Mouse (Mus musculus) embryonic facial prominence, embryonic 11.5 days (tissue): Measurements from ENCODE around the gene Mlxip. TPM values are rescaled to one million over a fixed set of nuclear protein-coding genes. Genes with fewer than 3 reads are reported as not detected.

Source experiments
- ATAC-seq: fragments of 200-750 bp; cut with Nextera tagmentation; replicated peaks from 2 replicates; pipeline ENCODE4 v1.8.0; 2017; ENCODE audit warnings: low read depth; ENCODE audit not compliant: insufficient number of reproducible peaks, low FRiP score, low TSS enrichment
- DNase-seq: peaks from one replicate; pipeline ENCODE4 v3.0.0-alpha.2; 2015; ENCODE audit warnings: low spot score
- H3K27ac ChIP-seq: fragments of 300-500 bp; sonication (generic); replicated peaks from 2 replicates; pipeline ENCODE4 v1.5.1; 2014; ENCODE audit warnings: mild to moderate bottlenecking, low read depth, low read length, control low read depth
- H3K27me3 ChIP-seq: fragments of 300-500 bp; sonication (generic); 2 replicates; pipeline ENCODE4 v1.6.1; 2014; ENCODE audit warnings: mild to moderate bottlenecking, low read length, moderate library complexity, mixed read lengths; ENCODE audit not compliant: control insufficient read depth, insufficient read depth
- H3K36me3 ChIP-seq: fragments of 300-500 bp; sonication (generic); replicated peaks from 2 replicates; pipeline ENCODE4 v1.6.1; 2014; ENCODE audit warnings: low read depth, mild to moderate bottlenecking, low read length, moderate library complexity, mixed read lengths; ENCODE audit not compliant: control insufficient read depth, insufficient read depth
- H3K4me1 ChIP-seq: fragments of 300-500 bp; sonication (generic); 2 replicates; pipeline ENCODE4 v1.6.1; 2014; ENCODE audit warnings: low read length, mixed read lengths; ENCODE audit not compliant: control insufficient read depth, insufficient read depth
- H3K4me2 ChIP-seq: fragments of 300-500 bp; sonication (generic); 2 replicates; pipeline ENCODE4 v1.6.1; 2014; ENCODE audit warnings: low read depth, mild to moderate bottlenecking, control low read depth, low read length, moderate library complexity
- H3K4me3 ChIP-seq: fragments of 300-500 bp; sonication (generic); 2 replicates; pipeline ENCODE4 v1.5.1; 2014; ENCODE audit warnings: low read depth, low read length, control low read depth
- H3K9ac ChIP-seq: fragments of 300-500 bp; sonication (generic); replicated peaks from 2 replicates; pipeline ENCODE4 v1.6.1; 2014; ENCODE audit warnings: mild to moderate bottlenecking, control low read depth, low read length
- H3K9me3 ChIP-seq: fragments of 300-500 bp; sonication (generic); replicated peaks from 2 replicates; pipeline ENCODE4 v1.6.1; 2016; ENCODE audit warnings: mild to moderate bottlenecking, low read length, inconsistent platforms, mixed read lengths; ENCODE audit not compliant: control insufficient read depth
- WGBS: fragments of 180-500 bp; shearing (Covaris S2); extraction: QIAGEN DNeasy Blood & Tissue Kit; methylation state at CpG from one replicate; pipeline ENCODE4 v1.1.7; 2014; 5-methylcytosine and 5-hydroxymethylcytosine counted together
- polyA plus RNA-seq: library from polyadenylated mRNA; unstranded; fragments of >200 nt; fragmentation: Nextera tagmentation; extraction: Ambion mirVana; gene quantifications from 2 replicates; pipeline ENCODE4 v1.2.1, GENCODE M21; 2014

The Mlxip gene
- polyA plus RNA-seq, 1 experiment from 2014 or later: 14.0 TPM

DNA sequence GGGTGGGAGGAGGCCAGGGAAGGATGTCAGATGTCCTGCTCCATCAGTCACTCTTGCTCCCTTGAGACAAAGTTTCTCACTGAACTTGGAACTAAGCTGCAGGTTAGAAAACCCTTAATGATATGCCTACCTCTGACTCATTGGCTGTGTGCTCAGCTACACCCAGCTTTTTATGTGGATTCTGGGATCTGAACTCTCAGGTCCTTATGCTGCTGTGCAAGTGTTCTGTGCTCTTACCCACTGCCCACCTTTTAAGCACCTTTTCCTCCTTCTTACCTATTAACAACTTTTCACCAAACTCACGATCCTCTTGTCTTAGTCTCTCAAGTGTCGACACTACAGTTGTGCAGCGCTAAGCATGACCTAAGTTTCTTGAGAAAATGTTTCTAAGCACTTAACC is 9.9 kb downstream of the Mlxip start:
- Histone ChIP-seq H3K4me2 (no peak overlapping the region), H3K27ac (no peak overlapping the region), H3K27me3 (no peaks in the 10 kb centered on the region), H3K9me3 (no peaks in the 10 kb centered on the region), H3K9ac (no peak overlapping the region), H3K4me1 (no peaks in the 10 kb centered on the region), H3K36me3 (no peaks in the 10 kb centered on the region), H3K4me3 (no peak overlapping the region)
- ATAC-seq (no peak), DNase-seq (no peak)
- 93% methylated on average over 3 of the region's 3 CpGs for WGBS

DNA sequence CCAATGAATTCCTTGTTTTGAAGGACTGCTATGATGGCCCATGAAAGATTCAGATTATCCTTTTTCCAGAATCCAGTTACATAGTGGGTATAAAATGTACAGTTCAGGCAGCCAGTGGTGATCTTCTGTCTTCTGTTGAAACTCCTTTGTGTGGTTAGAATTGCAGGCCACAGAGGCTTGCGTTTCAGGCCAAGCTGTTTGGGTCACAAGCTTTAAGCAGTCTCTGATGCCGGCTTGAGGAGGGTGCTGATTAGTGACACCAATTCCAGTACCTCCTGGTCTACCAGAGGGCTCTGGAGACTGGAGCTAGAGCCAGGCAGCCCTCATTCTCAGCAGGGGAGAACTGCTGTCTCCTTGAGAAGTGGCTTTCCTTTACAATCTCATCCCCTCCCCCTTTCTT is 12.4 kb downstream of the Mlxip start:
- Histone ChIP-seq H3K4me1 (no peaks in the 10 kb centered on the region), H3K36me3 (no peaks in the 10 kb centered on the region), H3K9me3 (no peaks in the 10 kb centered on the region), H3K4me3 (no peak overlapping the region), H3K27ac (no peak overlapping the region), H3K27me3 (no peaks in the 10 kb centered on the region), H3K4me2 (no peak overlapping the region), H3K9ac (no peak overlapping the region)
- ATAC-seq: no peak
- 60% methylated on average over 2 of the region's 2 CpGs for WGBS
- no peak for DNase-seq

DNA sequence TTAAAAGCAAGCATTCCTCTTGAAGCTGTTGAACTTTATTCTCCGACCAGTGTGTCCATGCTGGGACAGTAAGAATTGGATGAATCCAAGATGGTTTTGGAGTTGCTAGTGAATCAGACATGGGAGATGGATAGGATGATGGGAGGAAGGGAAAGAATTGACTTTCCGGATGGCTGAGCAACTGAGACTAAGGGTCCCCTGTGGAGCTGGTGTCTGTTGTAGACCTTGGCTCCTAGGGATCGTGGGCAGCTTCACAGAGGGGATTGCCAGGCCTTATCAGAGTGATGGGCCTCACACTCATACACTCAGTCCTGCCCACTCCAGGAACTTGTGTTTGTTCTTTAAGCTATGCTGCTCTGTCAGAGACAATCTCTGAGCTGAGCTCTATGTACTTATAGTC is 13.6 kb downstream of the Mlxip start:
- 61% methylated on average over 3 of the region's 3 CpGs for WGBS
- no peak overlapping the region for H3K9ac ChIP-seq
- no peaks in the 10 kb centered on the region for H3K27me3 ChIP-seq
- ATAC-seq (no peak), DNase-seq (no peak)
- no peak overlapping the region for H3K4me2 ChIP-seq
- H3K27ac ChIP-seq: no peak overlapping the region
- no peaks in the 10 kb centered on the region for H3K36me3 ChIP-seq
- H3K4me3 ChIP-seq: no peak overlapping the region
- no peaks in the 10 kb centered on the region for H3K9me3 ChIP-seq
- H3K4me1 ChIP-seq: no peaks in the 10 kb centered on the region

DNA sequence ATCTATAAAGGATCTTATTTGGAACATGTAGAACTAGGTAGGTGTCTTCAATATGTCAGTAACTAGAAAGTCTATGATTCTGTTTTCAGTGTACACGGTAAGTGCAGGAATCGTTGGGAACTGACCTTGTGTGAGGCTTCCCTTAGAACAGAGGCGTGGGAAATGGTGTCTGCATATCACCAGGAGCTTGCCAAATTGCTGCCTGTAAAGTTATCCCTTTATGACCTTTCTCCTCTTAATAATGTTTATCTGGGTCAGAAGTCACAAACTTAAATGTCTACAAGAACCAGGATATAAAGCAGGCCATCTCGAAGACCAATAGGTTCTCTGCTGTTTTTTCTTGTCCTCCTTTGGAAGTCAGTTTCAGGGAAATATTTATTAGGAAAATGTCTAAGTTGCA is 17.6 kb downstream of the Mlxip start:
- no peak for DNase-seq
- WGBS: 84% methylated on average over 4 of the region's 4 CpGs
- no peak for ATAC-seq
- Histone ChIP-seq H3K9me3 (no peaks in the 10 kb centered on the region), H3K4me3 (no peak overlapping the region), H3K4me1 (no peaks in the 10 kb centered on the region; the same call in 1 of the 2 replicates), H3K36me3 (no peaks in the 10 kb centered on the region), H3K27ac (no peak overlapping the region), H3K4me2 (no peak overlapping the region), H3K9ac (no peak overlapping the region), H3K27me3 (no peaks in the 10 kb centered on the region)

DNA sequence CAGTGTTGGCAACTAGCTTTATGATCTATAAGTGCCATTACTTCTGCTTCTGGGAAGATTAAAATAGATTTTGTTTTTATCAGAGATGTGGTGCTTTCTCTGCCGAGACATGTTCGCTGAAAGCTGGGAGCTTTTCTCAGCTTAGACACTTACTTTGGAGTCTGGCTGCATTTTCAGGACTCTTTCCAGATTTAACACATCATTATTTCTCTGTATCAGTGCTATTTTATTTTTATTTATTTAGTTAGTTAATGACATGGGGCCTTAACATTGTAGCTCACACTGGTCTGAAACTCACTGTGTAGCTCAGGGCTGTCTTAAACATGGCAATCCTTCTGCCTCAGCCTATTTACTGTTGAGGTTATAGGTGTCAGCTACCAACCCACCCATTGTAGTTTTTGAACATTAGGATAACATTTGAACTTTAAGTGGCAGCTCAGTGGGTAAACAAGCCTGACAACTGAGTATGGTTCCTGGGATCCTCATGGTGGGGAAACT is 19.3 kb downstream of the Mlxip start:
- H3K4me1 ChIP-seq: no peaks in the 10 kb centered on the region; the same call in 1 of the 2 replicates
- no peak overlapping the region for H3K4me2 ChIP-seq
- H3K9ac ChIP-seq: no peak overlapping the region

DNA sequence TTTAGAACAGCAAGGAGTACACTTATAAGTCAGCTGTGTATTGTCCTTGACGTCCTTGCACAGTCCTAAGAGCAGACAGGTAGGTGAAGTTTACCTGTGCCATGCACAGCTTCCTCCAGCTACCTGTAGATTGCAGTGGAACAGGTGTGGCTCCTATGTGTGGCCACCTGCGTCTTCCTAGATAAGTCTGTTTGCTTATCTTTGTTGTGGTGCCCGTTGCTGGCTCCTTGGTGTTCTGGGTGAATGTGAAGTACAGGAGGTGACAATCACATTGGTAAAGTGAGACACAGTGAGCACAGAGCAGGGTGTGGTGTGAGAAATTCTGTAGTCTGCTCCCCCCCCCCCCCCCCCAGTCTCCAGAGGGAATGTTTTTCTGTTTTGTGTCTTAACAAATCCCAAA is 21.6 kb downstream of the Mlxip start:
- no peaks in the 10 kb centered on the region; the same call in 1 of the 2 replicates for H3K4me1 ChIP-seq
- H3K4me2 ChIP-seq: no peak overlapping the region
- H3K36me3 ChIP-seq: no peaks in the 10 kb centered on the region
- ATAC-seq: no peak
- H3K4me3 ChIP-seq: no peak overlapping the region
- H3K27ac ChIP-seq: no peak overlapping the region
- H3K9me3 ChIP-seq: no peaks in the 10 kb centered on the region
- 91% methylated on average over 3 of the region's 3 CpGs for WGBS
- H3K27me3 ChIP-seq: no peaks in the 10 kb centered on the region
- DNase-seq: no peak
- no peak overlapping the region for H3K9ac ChIP-seq

More for the DNA sequence above, 19.3 kb downstream of the Mlxip start:
- no peak overlapping the region for H3K27ac ChIP-seq
- ATAC-seq (no peak), DNase-seq (no peak)
- no peaks in the 10 kb centered on the region for H3K36me3 ChIP-seq
- no peaks in the 10 kb centered on the region for H3K27me3 ChIP-seq
- 93% methylated on average over 2 of the region's 2 CpGs for WGBS
- no peak overlapping the region for H3K4me3 ChIP-seq
- no peaks in the 10 kb centered on the region for H3K9me3 ChIP-seq

DNA sequence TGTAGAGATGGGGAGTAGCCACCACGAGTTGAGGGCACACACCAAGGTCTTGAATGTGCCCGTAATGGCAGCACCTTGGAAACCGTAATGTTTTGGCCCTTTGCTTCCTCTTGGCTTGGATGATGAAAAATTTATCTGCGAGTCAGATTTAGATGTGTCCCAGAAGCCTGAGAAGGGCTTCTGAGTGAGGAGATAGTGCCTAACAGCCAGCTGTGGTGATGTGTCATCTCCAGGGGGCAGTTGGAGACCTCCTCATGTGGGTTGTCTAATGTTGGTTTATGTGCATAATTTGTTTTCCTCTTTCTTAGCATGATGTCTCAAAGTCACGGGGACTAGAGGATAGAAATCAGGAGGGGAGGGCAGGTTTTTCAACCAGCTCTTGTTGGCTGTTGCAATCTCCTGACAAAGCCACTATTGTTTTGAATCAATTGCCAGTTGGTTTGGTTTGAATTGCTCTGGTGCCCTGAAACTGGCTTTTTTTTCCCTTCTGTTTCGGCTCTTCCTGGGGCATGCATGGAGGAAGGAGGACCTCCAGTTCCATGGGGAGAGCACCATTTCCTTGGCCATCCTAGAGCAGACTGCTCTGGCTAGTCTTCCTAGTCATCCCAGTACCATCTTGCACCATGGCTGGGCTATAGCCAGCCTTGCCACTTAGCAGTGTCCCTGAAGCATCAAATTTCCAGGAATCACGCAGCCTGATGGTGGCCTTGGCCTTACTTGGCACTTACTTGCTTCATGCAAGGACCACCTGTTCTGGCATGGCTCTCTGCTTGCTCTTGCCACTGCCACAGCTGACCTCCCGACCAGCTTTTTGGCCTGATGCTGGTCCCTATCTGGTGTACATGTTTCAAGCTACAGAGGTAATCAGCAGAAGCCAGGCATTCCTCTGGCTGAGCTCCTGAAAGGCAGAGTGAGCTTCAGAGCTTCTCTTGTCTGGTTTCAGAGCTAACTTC is 22.2 kb downstream of the Mlxip start:
- Histone ChIP-seq H3K27ac (no peak overlapping the region), H3K9me3 (no peaks in the 10 kb centered on the region), H3K27me3 (no peaks in the 10 kb centered on the region), H3K4me2 (no peak overlapping the region), H3K36me3 (no peaks in the 10 kb centered on the region), H3K4me3 (no peak overlapping the region), H3K9ac (no peak overlapping the region), H3K4me1 (no peaks in the 10 kb centered on the region; the same call in 1 of the 2 replicates)
- ATAC-seq: no peak
- 67% methylated on average over 8 of the region's 8 CpGs for WGBS
- DNase-seq: no peak

DNA sequence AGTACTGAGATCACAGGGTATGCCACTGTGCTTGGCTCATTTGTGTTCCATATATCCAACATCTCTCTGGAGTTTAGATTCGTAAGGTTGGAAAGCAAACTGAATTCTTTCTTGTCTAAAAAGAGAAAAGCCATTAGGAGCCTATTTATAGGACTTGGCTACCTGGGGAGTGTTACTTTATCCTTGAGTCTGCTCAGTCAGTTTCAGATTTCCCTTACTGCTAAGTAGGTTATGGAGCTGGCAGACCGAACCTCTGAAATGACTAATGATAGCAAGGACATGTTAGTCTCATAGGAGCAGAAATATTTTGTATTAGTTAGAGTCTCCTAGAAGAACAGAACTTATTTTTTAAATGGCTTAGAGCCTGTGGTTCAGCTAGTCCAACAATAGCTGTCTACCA is 29.3 kb downstream of the Mlxip start:
- DNase-seq (no peak), ATAC-seq (no peak)
- 73% methylated on average over 2 of the region's 2 CpGs for WGBS
- Histone ChIP-seq H3K4me1 (no peaks in the 10 kb centered on the region), H3K27me3 (no peaks in the 10 kb centered on the region), H3K4me2 (no peak overlapping the region), H3K9me3 (no peaks in the 10 kb centered on the region), H3K27ac (no peak overlapping the region), H3K36me3 (no peaks in the 10 kb centered on the region), H3K9ac (no peak overlapping the region), H3K4me3 (no peak overlapping the region)
